Mouse (Mus musculus) stomach, embryonic 15.5 days (tissue): ENCODE measurements at regions not wholly inside any gene's neighbourhood (a gene's known extent, or its start where the extent isn't known, plus 50 kb on each side); places are given as distances from the start of the nearest gene placed in this dataset.

Experiments used
- ATAC-seq: fragments of 200-750 bp; cut with Nextera tagmentation; 2 replicates; pipeline ENCODE4 v1.8.0; 2017; ENCODE audit warnings: low read depth, moderate number of reproducible peaks, moderate TSS enrichment; ENCODE audit not compliant: insufficient read depth, low FRiP score
- H3K27ac ChIP-seq: fragments of 300-500 bp; sonication (generic); 2 replicates; pipeline ENCODE4 v1.5.1; 2015; ENCODE audit warnings: mild to moderate bottlenecking, inconsistent platforms
- H3K27me3 ChIP-seq: fragments of 300-500 bp; sonication (generic); replicated peaks from 2 replicates; pipeline ENCODE4 v1.6.1; 2015; ENCODE audit warnings: inconsistent platforms
- H3K36me3 ChIP-seq: fragments of 300-500 bp; sonication (generic); 2 replicates; pipeline ENCODE4 v1.6.1; 2015; ENCODE audit warnings: inconsistent platforms
- H3K4me1 ChIP-seq: fragments of 300-500 bp; sonication (generic); 2 replicates; pipeline ENCODE4 v1.6.1; 2015; ENCODE audit warnings: inconsistent platforms
- H3K4me2 ChIP-seq: fragments of 300-500 bp; sonication (generic); 2 replicates; pipeline ENCODE4 v1.6.1; 2015; ENCODE audit warnings: mild to moderate bottlenecking, inconsistent platforms
- H3K4me3 ChIP-seq: fragments of 300-500 bp; sonication (generic); replicated peaks from 2 replicates; pipeline ENCODE4 v1.5.1; 2015; ENCODE audit warnings: inconsistent platforms
- H3K9ac ChIP-seq: fragments of 300-500 bp; sonication (generic); 2 replicates; pipeline ENCODE4 v1.6.1; 2015; ENCODE audit warnings: inconsistent platforms
- H3K9me3 ChIP-seq: fragments of 300-500 bp; sonication (generic); 2 replicates; pipeline ENCODE4 v1.6.1; 2016; ENCODE audit warnings: inconsistent platforms
- WGBS: fragments of 180-500 bp; shearing (Covaris S2); methylation state at CpG from one replicate; pipeline ENCODE4 v1.1.7; 2015; 5-methylcytosine and 5-hydroxymethylcytosine counted together

- H3K4me2 ChIP-seq, result no peak overlapping the region
- no peaks in the 10 kb centered on the region for H3K4me1 ChIP-seq
- ATAC-seq, result no peak
- no peak overlapping the region for H3K9ac ChIP-seq
- no peaks in the 10 kb centered on the region for H3K36me3 ChIP-seq
- H3K9me3 ChIP-seq, result no peaks in the 10 kb centered on the region
- H3K27me3 ChIP-seq, result no peaks in the 10 kb centered on the region
- H3K27ac ChIP-seq, result no peak overlapping the region
- H3K4me3 ChIP-seq, result no peak overlapping the region
- 36% methylated on average over 4 of the region's 4 CpGs for WGBS
Measured at GRCm38 (mm10) chr2:137436161-137436560, 319.7 kb upstream of the Jag1 start.

GRCm38 (mm10) chr2:137422656-137423055 is 306.2 kb upstream of the Jag1 start:
- no peaks in the 10 kb centered on the region for H3K9me3 ChIP-seq
- H3K9ac ChIP-seq, result no peak overlapping the region
- no peak overlapping the region for H3K4me2 ChIP-seq
- whole genome bisulfite sequencing, result 69% methylated on average over 3 of the region's 3 CpGs
- H3K4me3 ChIP-seq, result no peak overlapping the region
- H3K4me1 ChIP-seq, result no peaks in the 10 kb centered on the region
- H3K36me3 ChIP-seq, result no peaks in the 10 kb centered on the region
- H3K27me3 ChIP-seq, result no peaks in the 10 kb centered on the region
- H3K27ac ChIP-seq, result no peak overlapping the region
- ATAC-seq, result no peak

- Histone ChIP-seq H3K9ac (no peak overlapping the region), H3K36me3 (no peaks in the 10 kb centered on the region), H3K4me1 (no peaks in the 10 kb centered on the region), H3K4me3 (no peak overlapping the region), H3K27ac (no peak overlapping the region), H3K9me3 (no peaks in the 10 kb centered on the region), H3K4me2 (no peak overlapping the region), H3K27me3 (no peaks in the 10 kb centered on the region)
- 56% methylated on average over 4 of the region's 4 CpGs for WGBS
- no peak for ATAC-seq
Measured at GRCm38 (mm10) chr2:137419678-137420077, 303.2 kb upstream of the Jag1 start.

- Histone ChIP-seq H3K4me2 (no peak overlapping the region), H3K9ac (no peak overlapping the region), H3K36me3 (no peaks in the 10 kb centered on the region), H3K4me1 (no peaks in the 10 kb centered on the region), H3K9me3 (no peaks in the 10 kb centered on the region), H3K27ac (no peak overlapping the region), H3K27me3 (no peaks in the 10 kb centered on the region), H3K4me3 (no peak overlapping the region)
- WGBS, result 77% methylated on average over 6 of the region's 6 CpGs
- no peak for ATAC-seq
Measured at GRCm38 (mm10) chr2:137417691-137418090, 301.2 kb upstream of the Jag1 start.

- H3K4me3 ChIP-seq, result no peak overlapping the region
- no peaks in the 10 kb centered on the region for H3K9me3 ChIP-seq
- no peak overlapping the region for H3K27ac ChIP-seq
- no peaks in the 10 kb centered on the region for H3K27me3 ChIP-seq
- ATAC-seq, result peak; percentile 73; the same call in 1 of the 2 replicates
- no peak overlapping the region for H3K4me2 ChIP-seq
- H3K9ac ChIP-seq, result no peak overlapping the region
- 41% methylated on average over 3 of the region's 3 CpGs for WGBS
- no peaks in the 10 kb centered on the region for H3K4me1 ChIP-seq
- no peaks in the 10 kb centered on the region for H3K36me3 ChIP-seq
Measured at GRCm38 (mm10) chr2:137413432-137413831, 297.0 kb upstream of the Jag1 start.

GRCm38 (mm10) chr2:137409611-137410010 is 293.2 kb upstream of the Jag1 start:
- H3K36me3 ChIP-seq, result no peaks in the 10 kb centered on the region
- no peak for ATAC-seq

GRCm38 (mm10) chr2:137408294-137408693 is 291.9 kb upstream of the Jag1 start:
- 59% methylated on average over 2 of the region's 2 CpGs for WGBS
- Histone ChIP-seq H3K9ac (no peak overlapping the region), H3K4me3 (no peak overlapping the region), H3K4me2 (no peak overlapping the region), H3K27ac (no peak overlapping the region), H3K4me1 (no peaks in the 10 kb centered on the region), H3K27me3 (no peaks in the 10 kb centered on the region), H3K9me3 (no peaks in the 10 kb centered on the region), H3K36me3 (no peaks in the 10 kb centered on the region)
- no peak for ATAC-seq

More at GRCm38 (mm10) chr2:137409611-137410010, 293.2 kb upstream of the Jag1 start:
- Histone ChIP-seq H3K4me2 (no peak overlapping the region), H3K27ac (no peak overlapping the region), H3K4me1 (no peaks in the 10 kb centered on the region), H3K27me3 (no peaks in the 10 kb centered on the region), H3K4me3 (no peak overlapping the region), H3K9me3 (no peaks in the 10 kb centered on the region), H3K9ac (no peak overlapping the region)
- 74% methylated on average over 2 of the region's 2 CpGs for WGBS

GRCm38 (mm10) chr2:137393486-137393885 is 277.0 kb upstream of the Jag1 start:
- Histone ChIP-seq H3K9ac (no peak overlapping the region), H3K9me3 (no peaks in the 10 kb centered on the region), H3K27me3 (no peaks in the 10 kb centered on the region), H3K4me2 (no peak overlapping the region), H3K4me3 (no peak overlapping the region), H3K27ac (no peak overlapping the region), H3K4me1 (no peaks in the 10 kb centered on the region), H3K36me3 (no peaks in the 10 kb centered on the region)
- no peak for ATAC-seq
- 52% methylated on average over 4 of the region's 4 CpGs for WGBS

GRCm38 (mm10) chr2:137379816-137380215 is 263.4 kb upstream of the Jag1 start:
- Histone ChIP-seq H3K9ac (no peak overlapping the region), H3K27ac (no peak overlapping the region), H3K4me1 (0 out of 2 replicates have a peak, but pooled peaks cover 2% of the 10 kb centered on the region), H3K4me3 (no peak overlapping the region), H3K9me3 (no peaks in the 10 kb centered on the region), H3K36me3 (no peaks in the 10 kb centered on the region), H3K27me3 (no peaks in the 10 kb centered on the region), H3K4me2 (no peak overlapping the region)
- no peak for ATAC-seq
- 92% methylated on average over 2 of the region's 2 CpGs for WGBS

- Histone ChIP-seq H3K27ac (no peak overlapping the region), H3K9ac (no peak overlapping the region), H3K4me1 (0 out of 2 replicates have a peak, but pooled peaks cover 2% of the 10 kb centered on the region), H3K36me3 (no peaks in the 10 kb centered on the region), H3K9me3 (no peaks in the 10 kb centered on the region), H3K4me3 (no peak overlapping the region), H3K27me3 (no peaks in the 10 kb centered on the region), H3K4me2 (no peak overlapping the region)
- no peak for ATAC-seq
- 44% methylated on average over 5 of the region's 5 CpGs for WGBS
Measured at GRCm38 (mm10) chr2:137375346-137375745, 258.9 kb upstream of the Jag1 start.

- H3K4me2 ChIP-seq, result no peak overlapping the region
- no peaks in the 10 kb centered on the region for H3K27me3 ChIP-seq
- H3K27ac ChIP-seq, result no peak overlapping the region
- ATAC-seq, result no peak
- no peaks in the 10 kb centered on the region for H3K36me3 ChIP-seq
- no peak overlapping the region for H3K4me3 ChIP-seq
- no peaks in the 10 kb centered on the region for H3K9me3 ChIP-seq
- no peak overlapping the region for H3K9ac ChIP-seq
- WGBS, result 66% methylated on average over 2 of the region's 2 CpGs
- H3K4me1 ChIP-seq, result no peaks in the 10 kb centered on the region
Measured at GRCm38 (mm10) chr2:137371062-137371461, 254.6 kb upstream of the Jag1 start.

GRCm38 (mm10) chr2:137363006-137363405 is 246.6 kb upstream of the Jag1 start:
- H3K27me3 ChIP-seq, result no peaks in the 10 kb centered on the region
- WGBS, result 36% methylated on average over 2 of the region's 2 CpGs
- no peaks in the 10 kb centered on the region for H3K9me3 ChIP-seq
- no peak overlapping the region for H3K9ac ChIP-seq
- no peaks in the 10 kb centered on the region for H3K36me3 ChIP-seq
- no peak overlapping the region for H3K27ac ChIP-seq
- ATAC-seq, result no peak
- no peak overlapping the region for H3K4me3 ChIP-seq
- no peak overlapping the region for H3K4me2 ChIP-seq
- no peaks in the 10 kb centered on the region for H3K4me1 ChIP-seq

GRCm38 (mm10) chr2:137357181-137357738 is 240.8 kb upstream of the Jag1 start:
- Histone ChIP-seq H3K36me3 (no peaks in the 10 kb centered on the region), H3K9ac (no peak overlapping the region), H3K9me3 (no peaks in the 10 kb centered on the region), H3K27ac (no peak overlapping the region), H3K4me1 (0 out of 2 replicates have a peak, but pooled peaks cover 6% of the 10 kb centered on the region), H3K27me3 (no peaks in the 10 kb centered on the region), H3K4me2 (no peak overlapping the region; the same call in 1 of the 2 replicates), H3K4me3 (no peak overlapping the region)
- 58% methylated on average over 13 of the region's 13 CpGs for WGBS
- ATAC-seq, result no peak
